Mouse (Mus musculus) adrenal gland, adult 10 weeks (tissue): Measurements from ENCODE around the gene Sms. TPM values are rescaled to one million over a fixed set of nuclear protein-coding genes. Genes with fewer than 3 reads are reported as not detected.

Experiments used
- polyA plus RNA-seq: library from polyadenylated mRNA; stranded (reverse); fragments of 350-450 nt; fragmentation: Illumina TruSeq; extraction: RNeasy Lipid Tissue Mini Kit (QIAGEN cat#74804); gene quantifications from one replicate; pipeline ENCODE4 v1.2.3, GENCODE M21; 2014; ENCODE audit warnings: low read depth, low replicate concordance

Sms gene
- polyA plus RNA-seq = 54.4 TPM

GRCm38 (mm10) chrX:157491944-157492726 is at the start of gene Sms:
Gene Sms, minus strand, starts transcription at chrX:157492287.

GRCm38 (mm10) chrX:157415212-157415611 is 76.9 kb downstream of the Sms start, which contains the start of gene Phex:
Gene Phex, minus strand, starts transcription at chrX:157415312.

Other genes with a start within 250 kb of the Sms start
- 1.2 TPM for gene Phex, start 77.0 kb downstream of the Sms start, polyA plus RNA-seq
- 5.4 TPM for gene Yy2, start 76.7 kb upstream of the Sms start, polyA plus RNA-seq
- gene Mbtps2, start 106.4 kb upstream of the Sms start, polyA plus RNA-seq = 77.3 TPM
- 114 TPM for gene Smpx, start 206.6 kb upstream of the Sms start, polyA plus RNA-seq